Mouse (Mus musculus) G1E (cell line): ENCODE measurements around the gene Tmem121.

Experiments
- CTCF ChIP-seq: IDR thresholded peaks from 2 replicates; pipeline ENCODE4 v1.5.1; 2012; ENCODE audit warnings: low read depth, low read length, inconsistent platforms, mixed read lengths
- GATA1 ChIP-seq: IDR thresholded peaks from 2 replicates; pipeline ENCODE4 v1.6.1; 2012; ENCODE audit warnings: borderline replicate concordance, low read length, inconsistent platforms, mixed read lengths
- POLR2AphosphoS5 ChIP-seq: IDR thresholded peaks from 2 replicates; pipeline ENCODE4 v1.6.1; 2012; ENCODE audit warnings: low read depth, low read length, inconsistent platforms; ENCODE audit not compliant: insufficient replicate concordance
- TAL1 ChIP-seq: conservative IDR thresholded peaks from 2 replicates; pipeline ENCODE4 v1.6.1; 2012; ENCODE audit warnings: low read depth, low read length, inconsistent platforms, mixed read lengths

GRCm38 (mm10) chr12:113138291-113138690 is 47.4 kb upstream of the Tmem121 start:
- TF ChIP-seq CTCF (no peak), POLR2AphosphoS5 (no peak), GATA1 (no peak), TAL1 (no peak)
